Mouse (Mus musculus) gastrocnemius, postnatal 36 days (tissue): ENCODE results near the gene Svs5. TPM values are rescaled to one million over a fixed set of nuclear protein-coding genes. Genes with fewer than 3 reads are reported as not detected.
"Not testable (repeated sequence)": the region's sequence is repeated elsewhere in the genome, so short reads cannot be mapped to it uniquely, and the experiment has no call there.

Source experiments
- DNase-seq, 2 experiments: peaks; one replicate each; pipeline ENCODE4 v3.0.0; 2022
- intact Hi-C: fragments of 180-260 bp; cut with DNase I; formaldehyde crosslinking; loops from one replicate; pipeline ENCODE4 v1.15.1; 2025
- long read RNA-seq, 2 experiments: library from polyadenylated mRNA; stranded (forward); transcript quantifications; one replicate each; pipeline ENCODE4 v2.0.0; 2021
- total RNA-seq, 2 experiments: library from RNA; stranded (reverse); gene quantifications; 2 replicates each; pipeline ENCODE4 v1.2.3; 2021

Svs5 gene
- total RNA-seq = not detected
- long read RNA-seq, experiment 1 = 0 reads
- long read RNA-seq, experiment 2 = 0 reads

DNA sequence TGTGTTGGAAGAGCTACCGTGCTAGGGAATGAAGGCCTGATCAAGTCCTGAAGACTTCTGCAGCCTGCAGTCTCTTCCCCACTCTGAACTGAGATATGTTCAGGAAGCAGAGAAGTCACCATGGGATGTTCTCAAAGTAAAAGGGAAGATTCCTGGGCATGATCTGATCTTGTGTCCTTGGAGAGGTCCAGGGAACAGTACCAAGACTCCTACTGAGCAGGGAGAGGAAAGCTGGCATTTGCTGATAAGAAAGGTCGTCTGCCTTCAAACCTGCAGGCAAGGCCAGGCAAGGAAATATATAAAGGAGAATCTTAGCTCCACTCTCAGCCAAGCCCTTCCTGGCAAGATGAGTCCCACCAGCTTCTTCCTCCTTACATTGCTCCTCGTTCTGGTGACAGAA, at the start of gene Svs5:
Svs5 (plus strand) TSS at position 301 of the 400 bp plus-strand sequence.
- intact Hi-C loops, DNase-seq: not testable (repeated sequence)

DNA sequence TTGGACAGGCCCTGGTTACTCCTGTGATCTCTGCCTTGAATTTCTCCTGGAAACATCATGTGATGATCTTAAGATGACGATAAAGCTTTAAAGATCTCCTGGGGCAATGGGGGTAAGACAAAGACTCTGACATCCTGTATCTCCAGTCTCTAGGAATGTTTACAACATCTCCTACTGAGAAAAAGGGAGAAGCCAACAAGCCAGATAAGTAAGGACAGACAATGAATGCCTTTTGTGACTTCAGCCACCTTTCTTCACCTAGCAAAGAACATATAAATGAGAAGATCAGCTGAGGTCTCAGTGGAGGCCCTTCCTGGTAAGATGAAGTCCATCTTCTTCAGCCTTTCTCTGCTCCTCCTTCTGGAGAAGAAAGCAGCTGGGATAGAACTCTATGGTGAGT, 43.6 kb upstream of the Svs5 start, which contains the start of gene Svs3a:
Svs3a (plus strand) TSS at position 301 of the 400 bp plus-strand sequence.
- DNase-seq, intact Hi-C loops: not testable (repeated sequence)

DNA sequence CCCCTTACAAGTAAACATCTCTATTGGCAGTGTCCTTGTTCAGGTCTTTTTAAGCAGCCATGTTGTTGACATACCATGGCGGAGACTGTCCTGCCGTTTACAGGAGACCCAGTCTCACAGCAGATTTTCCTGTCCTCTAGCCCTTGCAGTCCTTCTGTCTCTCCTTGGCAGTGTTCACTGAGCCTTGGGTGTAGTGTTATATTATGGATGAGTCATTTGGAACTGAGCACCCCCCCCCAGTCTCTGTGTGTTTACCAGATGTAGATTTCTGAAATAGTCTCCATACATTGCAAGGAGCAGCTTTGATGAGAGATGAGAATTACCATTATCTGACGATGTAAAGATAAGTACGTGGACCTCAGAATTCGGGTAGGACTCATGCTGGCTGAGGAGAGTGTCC, 19.9 kb upstream of the Svs5 start:
- intact Hi-C loops = no loop called here
- no peak for DNase-seq

DNA sequence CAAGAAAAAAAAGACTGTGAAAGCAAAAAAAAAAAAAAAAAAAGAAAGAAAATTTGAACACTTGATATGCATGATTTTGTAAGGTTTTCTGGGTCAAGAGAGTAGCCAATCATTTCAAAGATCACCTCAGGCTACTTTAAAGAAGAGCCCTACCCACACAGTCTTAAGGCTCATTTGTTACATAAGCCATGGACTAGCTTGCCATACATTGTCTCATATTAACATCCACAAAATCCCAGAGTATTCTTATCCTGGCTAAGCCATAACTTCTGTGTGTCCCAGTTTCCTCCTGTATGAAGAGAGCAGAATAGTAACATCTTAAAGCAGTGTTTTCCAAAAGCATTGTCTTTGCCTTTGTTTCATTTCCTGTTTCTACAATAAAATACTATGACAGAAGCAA, 17.1 kb upstream of the Svs5 start:
- DNase-seq, intact Hi-C loops: not testable (repeated sequence)

DNA sequence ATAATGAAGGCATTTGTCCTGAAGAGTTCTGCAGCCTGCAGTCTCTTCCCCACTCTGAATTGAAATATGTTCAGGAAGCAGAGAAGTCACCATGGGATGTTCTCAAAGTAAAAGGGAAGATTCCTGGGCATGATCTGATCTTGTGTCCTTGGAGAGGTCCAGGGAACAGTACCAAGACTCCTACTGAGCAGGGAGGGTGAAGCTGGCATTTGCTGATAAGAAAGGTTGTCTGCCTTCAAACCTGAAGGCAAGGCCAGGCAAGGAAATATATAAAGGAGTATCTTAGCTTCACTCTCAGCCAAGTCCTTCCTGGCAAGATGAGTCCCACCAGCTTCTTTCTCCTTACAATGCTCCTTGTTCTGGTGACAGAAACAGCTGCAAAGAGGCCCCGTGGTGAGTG, 16.1 kb upstream of the Svs5 start, which contains the start of gene Svs6:
Svs6 (plus strand) TSS at position 301 of the 400 bp plus-strand sequence.
- intact Hi-C loops, DNase-seq: not testable (repeated sequence)

DNA sequence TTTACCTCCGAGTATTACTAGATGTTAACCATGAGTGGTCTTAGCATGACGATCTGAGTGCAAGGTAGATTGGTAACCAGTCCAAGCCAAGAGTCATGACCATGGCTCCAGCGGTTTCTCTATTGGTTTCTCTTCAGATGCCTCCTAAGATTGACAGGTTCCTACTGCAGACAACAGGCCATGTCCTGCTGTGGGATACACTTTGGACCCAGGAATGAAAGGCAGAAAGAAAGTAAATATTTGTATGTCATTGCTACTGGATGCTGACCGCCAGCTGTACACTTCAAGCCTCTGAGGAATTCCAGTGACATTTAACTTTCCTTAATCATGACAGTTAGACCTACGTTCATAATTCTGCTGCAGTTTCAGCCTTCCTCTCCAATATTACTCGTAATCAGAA, 11.6 kb upstream of the Svs5 start:
- DNase-seq = no peak
- intact Hi-C loops = no loop called here

DNA sequence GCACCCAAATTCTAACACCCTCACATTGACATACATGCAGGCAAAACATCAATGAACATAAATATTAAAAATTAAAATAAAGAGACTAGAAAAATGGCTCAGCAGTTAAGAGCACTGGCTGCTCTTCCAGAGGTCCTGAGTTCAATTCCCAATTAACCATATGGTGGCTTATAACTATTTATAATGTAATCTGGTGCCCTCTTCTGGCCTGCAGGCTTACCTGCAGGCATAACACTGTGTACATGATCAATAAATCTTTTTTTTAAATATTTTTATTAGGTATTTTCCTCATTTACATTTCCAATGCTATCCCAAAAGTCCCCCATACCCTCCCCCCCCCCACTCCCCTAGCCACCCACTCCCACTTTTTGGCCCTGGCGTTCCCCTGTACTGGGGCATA, 11.2 kb downstream of the Svs5 start:
- intact Hi-C loops, DNase-seq: not testable (repeated sequence)

DNA sequence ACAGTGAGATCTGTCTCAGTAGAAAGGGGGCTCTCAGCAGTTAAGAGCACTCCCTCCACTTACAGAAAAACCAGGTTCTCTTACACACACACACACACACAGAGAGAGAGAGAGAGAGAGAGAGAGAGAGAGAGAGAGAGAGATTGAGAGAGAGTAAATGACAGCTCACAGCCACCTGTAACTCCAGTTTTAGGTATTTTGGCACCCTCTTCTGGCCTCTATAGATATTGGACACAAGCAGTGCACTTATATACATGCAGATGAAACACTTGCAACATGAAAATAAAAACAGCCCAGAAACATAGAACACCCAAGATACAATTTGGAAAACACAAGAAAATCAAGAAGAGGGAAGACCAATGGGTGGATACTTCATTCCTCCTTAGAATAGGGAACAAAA, 15.2 kb downstream of the Svs5 start:
- intact Hi-C loops = loop anchor here (2.0 kb wide), 1 partner anchor 245 kb away; no protein-coding TSS in a partner anchor

DNA sequence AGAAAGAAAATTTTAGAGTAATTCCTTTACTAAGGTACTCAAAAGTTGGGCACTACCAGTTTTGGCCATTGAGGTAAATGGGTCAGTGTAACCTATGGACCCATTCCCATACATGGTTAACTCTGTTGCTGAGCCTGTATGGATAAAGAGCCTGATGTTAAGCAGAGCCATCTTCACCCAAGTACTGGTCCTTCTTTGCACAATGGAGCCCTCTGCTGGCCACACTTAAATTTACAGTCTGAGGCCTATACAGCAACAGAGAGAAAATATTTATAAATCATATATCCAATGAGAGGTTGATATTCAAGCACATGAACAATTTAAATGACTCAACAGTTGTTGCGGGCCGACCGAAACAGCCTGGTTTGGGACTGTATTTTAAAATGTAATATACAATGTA, 16.4 kb downstream of the Svs5 start:
- intact Hi-C loops = loop anchor here (2.0 kb wide), 1 partner anchor 246 kb away; no protein-coding TSS in a partner anchor
- no peak for DNase-seq

More for the DNA sequence above, 15.2 kb downstream of the Svs5 start:
- not testable (repeated sequence) for DNase-seq

DNA sequence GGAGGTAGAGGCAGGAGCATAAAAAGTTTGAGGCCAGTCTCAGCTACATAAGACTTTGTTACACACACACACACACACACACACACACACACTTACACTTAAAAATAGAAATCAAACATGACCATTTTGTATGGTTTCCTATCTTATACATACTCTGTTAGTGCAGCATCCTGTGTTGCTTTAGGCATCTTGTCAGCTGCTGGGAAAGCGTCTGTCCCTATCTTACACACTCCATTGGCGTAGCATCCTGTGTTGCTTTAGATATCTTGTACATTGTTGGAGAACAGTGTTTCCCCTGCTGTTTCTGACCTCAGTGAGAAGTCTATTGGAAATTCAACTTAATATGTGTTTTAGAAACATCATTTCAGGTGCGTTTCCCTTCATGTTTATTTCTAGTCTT, 20.2 kb downstream of the Svs5 start:
- intact Hi-C loops = loop anchor here (5.0 kb wide), 1 partner anchor 220 kb away; no protein-coding TSS in a partner anchor
- no peak for DNase-seq

DNA sequence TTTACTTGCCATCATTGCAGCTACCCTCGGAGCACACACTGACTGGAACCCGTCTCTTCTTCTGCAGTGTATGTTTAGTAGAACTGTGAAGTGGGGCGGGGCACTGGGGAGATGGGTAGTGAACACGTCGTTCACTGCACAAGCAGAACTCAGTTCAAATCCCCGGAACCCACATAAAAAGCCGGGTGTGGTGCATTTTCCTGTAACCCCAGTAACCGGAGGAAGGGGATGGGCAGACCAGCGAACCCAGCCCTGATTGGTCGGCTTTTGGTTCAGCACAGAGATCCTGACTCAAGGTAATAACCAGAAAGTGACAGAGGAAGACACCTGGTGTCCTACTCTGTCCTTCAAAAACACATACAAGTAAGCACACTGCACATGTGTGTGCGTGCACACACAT, 20.8 kb downstream of the Svs5 start:
- no peak for DNase-seq

DNA sequence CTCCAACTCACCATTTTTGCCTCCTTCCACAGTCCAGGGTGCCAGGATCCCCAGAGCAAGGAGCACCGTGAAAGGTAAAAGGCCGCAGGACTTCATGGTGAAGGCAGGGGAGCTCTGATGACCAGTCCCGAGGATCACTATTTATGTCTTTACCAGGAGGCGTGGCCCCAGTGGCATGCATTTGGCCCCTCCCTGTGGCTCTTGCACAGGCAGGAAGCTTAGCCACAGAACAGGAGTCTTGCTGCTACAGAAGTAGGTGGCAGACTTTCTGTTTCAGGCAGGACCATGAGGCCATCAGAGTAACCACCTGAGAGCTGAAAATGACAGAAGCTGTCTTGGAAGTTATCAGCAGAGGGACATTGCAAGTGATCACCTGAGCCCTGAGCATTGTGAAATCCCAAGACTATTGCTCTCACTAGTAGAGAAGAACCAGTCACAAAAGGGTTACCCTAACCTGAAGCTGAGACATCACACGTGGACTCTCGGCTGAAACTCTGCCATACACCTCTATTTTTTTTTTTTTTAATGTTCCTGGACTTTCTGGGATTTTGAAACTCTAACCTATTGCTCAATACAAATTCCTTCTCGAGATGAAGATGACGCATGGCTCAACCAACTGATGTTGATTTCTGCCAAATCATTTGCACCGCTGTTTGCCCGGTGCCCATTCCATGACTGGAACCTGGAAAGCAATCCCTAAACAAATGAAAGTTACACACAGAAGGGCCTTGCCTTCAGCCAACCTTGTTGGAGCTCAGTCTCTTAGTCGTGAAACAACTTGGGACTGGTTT, 23.8 kb downstream of the Svs5 start:
- no peak for DNase-seq
- intact Hi-C loops = no loop called here

More for the DNA sequence above, 20.8 kb downstream of the Svs5 start:
- intact Hi-C loops = loop anchor here (5.0 kb wide), 1 partner anchor 221 kb away; no protein-coding TSS in a partner anchor

DNA sequence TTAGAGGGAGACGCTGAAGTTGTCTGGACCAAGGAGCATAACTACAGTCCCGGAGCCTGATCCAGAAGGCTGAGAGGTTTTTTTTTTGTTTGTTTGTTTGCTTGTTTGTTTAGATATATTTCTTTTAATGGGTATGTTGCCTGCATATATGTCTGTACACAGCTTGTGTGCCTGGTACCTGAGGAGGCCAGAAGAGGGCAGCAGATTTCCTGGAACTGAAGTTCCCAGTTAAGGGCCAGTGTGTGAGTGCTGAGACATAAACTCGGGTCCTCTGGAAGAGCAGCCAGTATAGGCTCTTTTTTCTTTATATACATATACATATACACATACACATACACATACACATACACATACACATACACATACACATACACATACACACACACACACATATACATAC, 25.8 kb downstream of the Svs5 start:
- DNase-seq = no peak
- intact Hi-C loops = no loop called here

DNA sequence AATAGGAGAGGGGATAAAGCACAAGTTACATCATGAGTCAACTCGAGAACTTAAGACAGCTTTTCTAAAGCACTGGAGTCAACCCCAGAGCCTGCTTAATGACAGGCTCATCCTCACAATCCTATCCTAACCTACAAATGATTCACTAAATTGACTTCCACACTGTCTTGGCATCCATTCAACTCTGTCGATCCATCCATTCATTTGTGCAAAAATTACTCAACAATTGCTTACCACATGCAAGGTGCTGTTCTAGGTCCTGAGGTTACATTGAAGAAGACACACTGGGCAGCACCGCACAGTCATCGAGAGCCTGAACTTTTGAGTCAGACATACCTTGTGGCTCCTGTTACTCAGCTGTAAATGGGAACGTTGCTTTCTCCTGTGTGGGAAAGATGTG, 26.5 kb downstream of the Svs5 start:
- DNase-seq = no peak
- intact Hi-C loops = no loop called here

DNA sequence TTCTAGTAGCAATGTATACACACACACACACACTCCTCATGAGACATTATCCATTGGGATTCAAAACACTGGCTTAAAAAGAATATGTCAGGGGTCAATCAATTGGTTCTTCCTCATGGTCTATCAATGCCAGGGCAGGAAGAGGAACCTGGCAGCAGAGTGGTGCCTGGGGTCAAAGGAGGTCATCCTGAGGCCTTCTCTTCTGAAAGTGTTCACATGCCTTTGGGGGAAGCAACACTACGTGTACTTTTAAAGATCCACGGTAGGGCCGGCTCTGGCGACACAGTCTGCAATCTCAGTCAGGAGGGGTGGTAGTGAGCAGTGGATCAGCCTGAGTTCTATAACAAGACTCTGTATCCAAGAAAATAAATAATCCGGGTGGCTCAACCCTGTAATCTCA, 27.1 kb downstream of the Svs5 start:
- intact Hi-C loops = no loop called here
- no peak for DNase-seq

DNA sequence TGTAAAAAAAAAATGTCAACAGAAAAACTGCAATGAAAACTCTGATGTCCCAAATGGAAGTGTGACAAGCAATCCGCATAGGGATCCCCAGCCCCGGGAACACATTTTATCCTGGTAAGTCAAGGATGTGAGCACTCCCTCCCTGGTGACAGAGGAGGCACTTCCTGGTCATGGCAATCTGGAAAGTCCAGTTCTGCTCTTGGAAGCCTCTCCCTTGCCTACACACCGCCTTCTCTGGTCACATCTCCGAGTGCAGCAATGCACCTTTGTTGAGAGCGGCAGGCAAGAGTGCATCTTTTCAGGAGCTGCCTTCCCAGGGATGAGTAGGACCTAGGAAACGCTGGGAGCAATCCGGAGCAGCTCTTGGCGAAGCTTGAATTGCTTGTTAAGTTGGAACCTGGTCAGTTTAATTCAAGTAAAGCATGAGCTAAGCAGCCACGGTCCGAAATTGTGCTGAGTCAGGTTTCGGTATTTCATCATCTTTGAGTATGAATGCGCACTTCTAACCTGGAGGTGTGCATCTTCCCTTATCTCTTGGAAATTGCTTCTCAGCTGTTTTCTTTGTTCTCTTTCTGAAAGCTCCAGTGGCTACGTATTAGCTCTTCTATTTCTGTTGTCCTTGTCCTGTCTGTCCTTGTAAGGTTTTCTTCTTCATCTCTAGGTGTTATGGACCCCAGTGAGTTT, 28.6 kb downstream of the Svs5 start:
- intact Hi-C loops = no loop called here
- DNase-seq = no peak

DNA sequence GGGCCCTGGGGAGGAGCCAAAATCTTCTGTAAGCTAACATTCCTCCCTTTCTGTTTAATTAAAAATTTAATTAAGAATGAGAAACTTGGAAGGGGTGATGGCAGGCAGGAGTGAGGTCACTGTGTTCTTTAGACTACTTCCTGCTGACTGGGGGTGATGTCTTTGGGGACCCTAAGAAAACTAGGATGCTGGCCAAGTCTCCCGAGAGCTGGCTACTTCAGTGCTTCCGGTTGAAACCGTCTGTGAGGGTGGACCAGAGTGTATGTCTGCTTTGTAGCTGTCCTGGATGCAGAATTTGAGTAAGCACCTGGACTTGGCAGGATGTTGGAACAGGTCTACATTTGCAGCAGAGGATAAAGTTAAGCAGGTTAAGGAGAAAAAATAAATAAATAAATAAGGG, 34.4 kb downstream of the Svs5 start:
- intact Hi-C loops = no loop called here
- DNase-seq = no peak

DNA sequence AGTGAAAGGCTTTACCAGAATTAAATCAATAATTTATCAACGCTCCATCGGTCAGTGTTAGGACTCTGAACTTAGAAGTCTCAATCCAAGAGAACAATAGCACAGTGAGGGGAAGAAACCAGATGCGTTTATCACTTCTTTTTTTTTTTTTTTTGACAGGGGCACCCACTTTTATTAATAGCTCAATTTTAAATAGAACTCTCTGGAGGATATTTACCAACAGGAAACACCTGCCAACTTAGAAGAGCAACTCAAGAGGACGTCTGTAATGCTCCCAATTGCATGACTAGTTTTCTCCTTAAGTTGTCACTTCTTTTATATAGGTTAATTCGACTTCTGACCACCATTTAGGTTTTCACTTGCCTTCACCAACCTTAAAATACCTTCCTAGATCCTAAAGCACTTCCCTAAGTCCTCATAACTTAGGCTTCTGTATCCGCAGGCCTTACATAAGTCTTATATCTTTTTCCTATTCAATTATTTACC, 36.1 kb downstream of the Svs5 start:
- no peak for DNase-seq
- intact Hi-C loops = no loop called here

DNA sequence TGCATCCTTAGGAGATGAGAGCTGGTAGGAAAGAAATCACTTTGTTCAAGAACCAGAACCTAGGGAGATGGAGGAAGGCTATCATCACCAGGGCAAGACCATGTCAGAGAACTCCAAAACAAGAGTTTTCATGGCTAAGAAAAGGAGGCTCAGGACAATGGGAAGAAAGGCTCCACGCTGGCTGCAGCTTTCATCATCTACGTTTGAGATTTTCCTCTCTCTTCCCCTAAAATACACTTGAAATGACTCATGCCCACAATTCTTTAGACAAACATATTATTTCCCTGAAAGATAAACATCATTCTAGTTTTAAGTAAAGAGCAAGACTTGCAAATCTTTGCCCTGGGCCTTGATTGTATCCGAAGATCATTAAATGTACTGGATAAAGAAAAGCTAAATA, 38.8 kb downstream of the Svs5 start:
- intact Hi-C loops = no loop called here
- DNase-seq = no peak

DNA sequence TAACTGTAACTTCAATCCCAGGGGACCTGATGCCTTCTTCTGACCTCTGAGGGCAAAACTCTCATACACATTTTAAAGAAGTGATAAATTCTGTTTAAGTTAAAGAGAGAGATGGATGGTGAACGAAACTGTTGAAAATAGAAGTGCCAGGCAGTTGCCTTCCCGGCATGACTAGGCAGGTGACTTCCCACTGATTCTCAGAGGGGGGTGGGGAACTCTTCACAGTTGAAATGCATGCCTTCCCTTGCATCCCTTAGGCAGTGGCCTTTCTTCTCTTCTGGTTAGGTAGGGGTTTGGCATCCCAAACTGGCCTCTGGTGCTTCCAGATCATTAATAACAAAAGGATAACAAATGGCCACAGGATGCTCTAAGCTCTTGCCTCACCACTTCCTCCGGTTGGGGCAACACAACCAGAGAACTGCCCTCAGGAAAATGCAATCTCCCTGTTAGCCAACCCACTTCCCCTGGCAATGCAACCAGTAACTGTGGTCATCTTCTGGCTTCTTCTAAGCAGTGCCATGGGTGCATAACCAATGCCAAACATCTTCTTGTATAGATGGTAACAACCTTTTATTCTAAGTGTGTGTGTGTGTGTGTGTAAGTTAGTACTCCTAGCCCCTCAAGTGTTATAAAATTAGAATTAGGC, 40.0 kb downstream of the Svs5 start:
- intact Hi-C loops = no loop called here

DNA sequence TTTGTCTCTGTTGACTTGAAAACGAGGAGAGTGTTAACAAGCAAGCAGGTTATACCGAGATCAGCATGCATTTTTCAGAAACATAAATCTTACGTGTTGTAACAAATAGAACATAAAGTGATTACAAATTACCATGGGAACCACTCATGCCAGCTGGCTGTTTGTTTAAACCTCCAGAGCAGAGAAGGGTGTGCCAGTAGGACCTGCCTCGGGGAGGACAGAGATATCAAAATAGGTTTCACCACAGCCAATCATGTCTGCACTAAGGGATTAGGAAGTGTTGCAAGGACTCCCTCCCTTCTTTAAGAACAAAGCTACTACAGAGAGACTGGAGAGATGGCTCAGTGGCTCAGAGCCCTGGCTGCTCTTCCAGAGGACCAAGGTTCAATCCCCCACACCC, 40.6 kb downstream of the Svs5 start:
- DNase-seq = no peak
- intact Hi-C loops = no loop called here

More for the DNA sequence above, 40.0 kb downstream of the Svs5 start:
- no peak for DNase-seq
